ENCODE assay signal across 17 mouse cellular contexts in genomic region chr15:97793386-97794153, GRCm38 (mm10).
"Had no signal": no experiment of that assay in that cellular context is flagged by ENCODE, and none has a peak within 500 bp of the region (broad histone marks: within the 10 kb centered on the region; RNA-seq: fewer than 3 reads in every experiment).

No protein-coding gene starts in this region.

- H3K9ac ChIP-seq: liver, postnatal 0 days; lung, embryonic 15.5 days; midbrain, embryonic 13.5 days; midbrain, embryonic 15.5 days; neural tube, embryonic 13.5 days; neural tube, embryonic 15.5 days had no signal

- H3K27me3 ChIP-seq: lung, embryonic 15.5 days; megakaryocyte, embryonic 14.5 days; midbrain, embryonic 13.5 days; midbrain, embryonic 15.5 days; neural tube, embryonic 13.5 days; neural tube, embryonic 15.5 days had no signal

- DNase-seq: liver, postnatal 0 days; lung, adult 2 months; lung, postnatal 14 days; lung, postnatal 36 days; retina, postnatal 1 day; right cerebral cortex, adult 18-20 months; right cerebral cortex, postnatal 25 days; right cerebral cortex, postnatal 4 days; spleen, adult 18-20 months; thymus, postnatal 14 days had no signal

- H3K4me3 ChIP-seq: lung, embryonic 15.5 days; megakaryocyte, embryonic 14.5 days; midbrain, embryonic 13.5 days; midbrain, embryonic 15.5 days; neural tube, embryonic 13.5 days; neural tube, embryonic 15.5 days had no signal

- H3K9me3 ChIP-seq: lung, embryonic 15.5 days; megakaryocyte, embryonic 14.5 days; midbrain, embryonic 13.5 days; midbrain, embryonic 15.5 days; neural tube, embryonic 13.5 days; neural tube, embryonic 15.5 days had no signal

- H3K27ac ChIP-seq: lung, embryonic 15.5 days; macrophage; midbrain, embryonic 13.5 days; midbrain, embryonic 15.5 days; neural tube, embryonic 13.5 days; neural tube, embryonic 15.5 days had no signal
